Mouse (Mus musculus): ENCODE data around the gene Spock1.

Spock1 gene

DNA sequence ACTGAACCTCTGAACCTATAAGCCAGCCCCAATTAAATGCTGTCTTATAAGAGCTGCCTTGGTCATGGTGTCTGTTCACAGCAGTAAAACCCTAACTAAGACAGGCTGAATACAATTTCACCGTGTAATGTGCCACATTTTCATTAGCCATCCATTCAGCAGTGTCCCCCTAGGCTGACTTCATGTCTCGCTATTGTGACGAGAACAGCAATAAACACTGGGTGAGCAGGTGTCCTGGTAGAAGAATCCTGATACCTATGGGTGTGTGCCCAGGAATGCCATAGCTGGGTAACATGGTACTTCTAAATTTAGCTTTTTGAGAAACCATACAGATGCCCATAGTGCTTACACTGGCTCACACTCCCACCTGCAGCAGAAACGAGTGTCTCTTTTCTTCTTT, 500.5 kb downstream of the Spock1 start:
- no peak for DNase-seq (ENCODE audit: low read depth in 2 of 2, low spot score in 2 of 2)

DNA sequence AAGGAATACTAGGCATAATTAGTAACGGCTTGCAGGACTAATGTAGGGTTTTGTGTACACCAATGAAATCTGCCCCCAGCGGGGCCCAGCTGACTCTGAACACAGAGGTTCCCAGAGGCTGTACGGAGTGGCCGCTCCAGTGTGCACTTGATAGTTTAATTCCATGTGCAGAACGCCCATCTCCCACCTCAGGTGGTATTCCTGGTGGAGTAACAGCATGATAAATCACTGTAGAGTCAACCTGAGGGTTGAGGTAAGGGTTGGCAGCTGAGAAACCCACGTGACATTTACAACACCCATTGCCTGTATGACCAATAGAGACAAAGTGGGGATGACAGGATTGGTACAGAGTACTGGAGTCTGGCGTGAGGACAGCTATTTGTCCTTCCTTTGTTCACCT, 505.7 kb downstream of the Spock1 start:
- DNase-seq (ENCODE audit: low read depth in 2 of 2, low spot score in 2 of 2) = no peak

DNA sequence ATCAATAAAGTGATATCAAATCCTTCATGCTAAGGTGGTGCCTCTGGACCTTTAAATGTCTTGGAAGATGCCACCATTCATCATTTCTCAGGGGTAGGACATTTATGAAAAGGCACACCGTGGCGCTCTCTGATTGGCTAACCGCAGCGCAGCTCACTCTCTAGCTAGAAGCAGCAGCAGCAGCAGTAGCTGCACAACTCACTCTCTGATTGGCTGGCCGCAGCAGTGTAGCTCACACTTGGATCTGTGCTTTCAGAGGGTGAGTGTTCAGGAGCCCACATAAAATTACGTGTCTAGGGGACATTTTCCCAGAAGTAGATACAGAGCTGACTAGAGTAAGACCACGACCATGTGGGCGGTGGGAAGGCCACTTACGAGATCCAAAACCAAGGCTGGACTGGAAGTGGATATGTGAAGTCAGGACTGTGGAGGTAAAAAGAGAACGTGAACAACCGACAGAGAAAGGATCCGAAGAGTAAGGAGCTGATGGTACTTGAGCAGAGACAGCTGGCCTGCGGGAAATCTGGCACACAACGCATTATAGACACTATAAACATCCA, 535.9 kb downstream of the Spock1 start:
- DNase-seq (ENCODE audit: low read depth in 2 of 2, low spot score in 2 of 2) = no peak
